Mouse (Mus musculus) cortical plate, adult 2 months (tissue): ENCODE data around the gene Cdc45.

ENCODE experiments used
- CTCF ChIP-seq: fragments of 200-500 bp; IDR thresholded peaks from 2 replicates; pipeline ENCODE4 v1.5.1; 2011; ENCODE audit warnings: mild to moderate bottlenecking, control low read depth, low read length; ENCODE audit not compliant: insufficient read depth; ENCODE audit errors: extremely low read depth
- POLR2A ChIP-seq: fragments of 200-500 bp; IDR thresholded peaks from 2 replicates; pipeline ENCODE4 v1.6.1; 2011; ENCODE audit warnings: mild to moderate bottlenecking, low read length, control low read depth; ENCODE audit not compliant: insufficient read depth; ENCODE audit errors: extremely low read depth

DNA sequence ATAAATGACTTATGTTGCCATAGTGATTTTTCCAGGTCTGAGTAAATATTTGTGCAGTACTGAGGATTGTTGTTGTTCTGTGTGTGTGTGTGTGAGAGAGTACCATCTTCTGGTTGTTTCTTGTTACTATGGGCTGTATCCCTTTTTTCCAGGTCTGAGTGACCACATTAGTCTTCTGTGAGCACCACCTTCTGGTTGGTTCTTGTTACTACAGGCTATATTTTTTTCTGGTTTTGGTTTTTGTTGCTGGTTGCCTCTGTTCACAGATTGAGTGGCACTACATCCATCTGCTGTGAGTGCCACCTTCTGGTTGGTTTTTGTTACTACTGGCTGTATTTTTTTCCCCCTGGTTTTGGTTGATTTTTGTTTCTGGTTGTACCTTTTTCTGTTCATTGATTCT is 46.8 kb upstream of the Cdc45 start:
- peak; percentile 25; the same call in 1 of the 2 replicates for TF ChIP-seq CTCF
- TF ChIP-seq POLR2A: no peak
